Mouse (Mus musculus) G1E-ER4 (cell line): ENCODE data around the gene Il25. TPM values are rescaled to one million over a fixed set of nuclear protein-coding genes. Genes with fewer than 3 reads are reported as not detected.

ENCODE experiments used
- GATA1 ChIP-seq: IDR thresholded peaks from one replicate; pipeline ENCODE4 v1.8.0; 2012; ENCODE audit warnings: low read length, inconsistent platforms
- polyA plus RNA-seq: library from polyadenylated mRNA; stranded (reverse); fragments of >175 nt; gene quantifications from 2 replicates; pipeline ENCODE4 v1.2.3, GENCODE M21; 2012

The Il25 gene
- polyA plus RNA-seq, 1 experiment: not detected

DNA sequence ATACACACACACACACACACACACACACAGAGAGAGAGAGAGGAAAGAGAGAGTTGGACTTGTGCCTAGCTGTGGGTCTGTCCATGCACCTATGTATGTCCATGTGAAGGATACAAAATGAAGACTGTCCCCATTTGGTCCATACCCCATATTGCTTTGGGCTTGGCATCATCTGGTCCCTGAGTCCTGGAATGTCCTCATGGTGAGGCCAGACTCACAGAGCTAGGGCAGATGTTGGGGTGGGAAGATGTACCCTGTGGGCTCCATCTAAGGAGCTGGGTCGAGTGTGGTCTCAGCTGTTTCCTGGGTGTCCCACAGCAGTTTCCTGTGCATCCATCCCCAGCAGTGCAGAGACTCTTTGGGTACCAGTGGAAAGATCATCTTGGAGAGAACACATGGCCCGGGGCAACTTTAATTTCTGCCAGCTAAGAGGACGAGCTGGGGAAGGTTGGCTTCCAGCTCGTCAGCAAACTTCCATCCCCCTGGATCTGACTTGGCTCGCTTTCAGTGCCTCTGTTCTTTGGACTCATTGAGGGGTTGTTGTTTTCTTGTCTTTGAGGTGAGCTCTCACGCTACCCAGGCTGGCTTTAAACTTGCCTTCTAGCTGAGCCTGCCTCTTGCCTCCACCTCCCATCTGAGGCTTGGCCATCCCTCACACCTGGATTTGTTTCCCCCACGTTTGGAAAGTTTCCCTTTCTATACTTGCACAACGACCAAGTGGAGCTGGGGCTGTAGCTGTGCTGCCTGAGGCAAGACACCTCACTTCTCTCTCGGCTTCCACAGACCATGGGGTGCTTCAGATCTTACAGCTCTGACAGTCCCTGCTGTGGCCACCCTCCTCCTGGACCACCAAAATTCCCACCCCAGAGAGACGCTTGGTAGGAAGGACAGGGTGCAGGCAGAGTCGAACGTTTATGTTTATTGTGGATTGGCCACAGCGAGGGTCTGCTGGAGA lies 8.8 kb downstream of the Il25 start:
- no peak for TF ChIP-seq GATA1

DNA sequence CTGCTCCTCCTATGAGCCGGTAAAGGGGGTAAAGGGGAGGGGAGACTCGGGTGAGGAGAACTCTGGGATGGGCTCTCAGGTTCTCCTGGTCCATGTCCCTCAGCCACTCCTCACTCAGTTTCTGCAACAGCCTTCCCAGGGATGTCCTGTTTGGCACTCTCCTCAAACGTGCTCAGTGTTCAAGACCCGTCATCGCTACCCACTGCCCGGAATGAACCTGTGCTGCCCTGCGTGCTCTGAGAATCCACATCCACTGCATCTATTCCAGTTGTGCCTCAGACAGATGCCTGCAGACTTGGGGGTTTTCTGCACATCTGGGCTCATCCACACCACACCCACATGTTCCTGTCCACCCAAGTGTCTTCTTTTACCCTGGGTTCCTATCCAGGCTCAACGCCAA lies 10.0 kb downstream of the Il25 start:
- no peak for TF ChIP-seq GATA1

DNA sequence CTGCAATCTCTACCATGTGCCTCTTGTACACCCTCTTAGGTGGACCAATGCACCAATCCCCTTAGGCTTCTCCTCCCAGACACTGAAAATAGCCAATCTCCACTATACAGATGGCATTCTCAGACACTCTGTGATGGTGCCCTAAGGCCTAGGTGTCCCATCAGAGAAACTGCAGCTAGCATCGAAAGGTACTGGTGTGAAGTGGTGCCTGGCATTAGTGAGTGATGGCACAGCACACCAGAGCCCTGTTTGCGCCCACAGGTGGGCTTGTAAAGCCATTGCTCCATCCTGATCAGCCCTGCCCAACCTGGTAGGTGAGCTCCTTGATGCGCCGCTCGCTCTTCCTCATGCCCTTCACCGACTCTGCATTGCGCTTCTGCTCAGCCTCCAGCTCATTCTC lies 11.5 kb downstream of the Il25 start:
- TF ChIP-seq GATA1: no peak

DNA sequence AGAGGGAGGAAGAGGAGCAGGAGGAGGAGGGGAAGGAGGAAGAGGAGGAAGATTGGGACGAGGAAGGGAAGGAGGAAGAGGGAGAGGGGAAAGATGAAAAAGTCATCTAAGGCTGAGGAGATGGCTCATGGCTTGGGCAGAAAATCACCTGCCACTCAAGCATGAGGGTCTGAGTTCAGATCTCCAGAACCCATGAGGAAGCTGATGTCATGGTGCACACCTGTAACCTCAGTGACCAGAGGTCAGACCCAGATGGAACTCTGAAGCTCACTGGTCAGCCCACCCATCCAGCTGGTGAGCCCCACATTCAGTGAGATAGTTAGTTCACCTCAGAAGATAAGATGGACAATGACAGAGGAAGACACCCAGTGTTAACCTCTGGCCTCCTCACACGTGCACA lies 12.4 kb downstream of the Il25 start:
- TF ChIP-seq GATA1: no peak

DNA sequence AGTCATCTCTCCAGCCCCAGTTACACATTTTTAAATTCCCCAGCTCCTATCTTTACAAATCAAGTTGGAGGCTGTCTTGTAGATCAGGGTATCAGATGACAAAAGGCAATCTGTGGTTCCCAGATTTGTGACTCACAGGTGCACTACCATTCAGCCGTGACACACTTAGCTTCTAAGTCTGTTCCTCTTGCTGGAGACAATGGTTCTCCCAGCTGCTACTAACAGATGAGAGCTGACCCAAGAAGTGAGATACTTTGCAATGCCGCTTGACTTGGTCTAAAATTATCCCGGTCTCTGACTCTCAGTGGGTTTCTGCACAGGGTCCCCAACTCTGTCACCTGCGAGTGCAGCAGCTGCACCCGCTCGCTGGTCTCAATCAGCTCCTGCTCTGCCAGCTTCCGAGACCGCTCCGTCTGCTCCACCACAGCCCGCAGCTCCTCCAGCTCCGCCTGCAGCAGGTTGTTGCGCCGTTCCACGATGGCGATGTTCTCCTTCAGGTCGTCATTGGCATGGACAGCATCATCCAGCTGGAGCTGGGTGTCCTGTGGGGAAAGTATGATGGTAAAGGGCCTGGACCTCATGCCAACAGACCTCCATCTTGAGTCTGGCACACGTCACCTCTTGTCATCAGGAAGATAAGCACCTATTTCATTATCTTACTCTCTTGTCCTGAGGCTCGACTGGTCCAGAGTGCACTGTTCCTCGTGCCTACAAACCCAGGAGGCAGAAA lies 13.6 kb downstream of the Il25 start:
- no peak for TF ChIP-seq GATA1

DNA sequence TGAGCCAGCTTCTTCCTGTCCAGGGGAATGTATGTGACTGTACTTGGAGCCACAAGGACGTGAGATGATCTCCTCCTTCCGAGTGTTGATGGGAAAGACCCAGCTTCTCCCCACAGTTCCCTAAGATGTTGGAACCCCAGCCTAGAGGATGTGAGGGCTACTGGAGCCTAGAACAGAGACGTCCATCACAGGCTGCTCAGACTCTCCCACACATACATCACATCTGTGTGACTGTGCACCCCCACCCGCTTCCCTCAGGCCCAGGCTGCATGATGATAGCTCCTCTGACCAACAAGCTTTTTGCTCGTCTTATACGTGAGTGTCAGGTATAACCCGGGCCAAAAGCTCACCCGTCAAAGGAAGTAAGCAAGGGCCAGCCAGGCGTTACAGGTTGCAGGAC lies 16.3 kb downstream of the Il25 start:
- no peak for TF ChIP-seq GATA1

DNA sequence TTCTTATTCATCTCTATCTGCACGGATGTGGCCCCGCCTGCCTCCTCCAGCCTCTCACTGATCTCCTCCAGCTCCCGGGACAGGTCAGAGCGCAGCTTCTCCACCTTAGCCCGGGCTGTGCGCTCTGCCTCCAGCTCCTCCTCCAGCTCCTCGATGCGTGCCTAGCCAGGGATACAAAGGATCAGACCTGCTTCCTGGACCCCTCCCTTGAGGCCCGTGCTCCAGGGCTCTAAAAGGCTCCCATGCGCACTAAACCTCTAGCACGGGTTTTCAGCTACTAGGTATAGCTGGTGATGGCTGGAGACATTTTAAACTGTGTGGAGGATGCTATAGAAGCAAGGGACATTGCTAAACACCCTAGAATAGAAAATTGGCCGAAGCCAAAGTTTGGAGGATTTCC lies 18.0 kb downstream of the Il25 start:
- TF ChIP-seq GATA1: no peak

DNA sequence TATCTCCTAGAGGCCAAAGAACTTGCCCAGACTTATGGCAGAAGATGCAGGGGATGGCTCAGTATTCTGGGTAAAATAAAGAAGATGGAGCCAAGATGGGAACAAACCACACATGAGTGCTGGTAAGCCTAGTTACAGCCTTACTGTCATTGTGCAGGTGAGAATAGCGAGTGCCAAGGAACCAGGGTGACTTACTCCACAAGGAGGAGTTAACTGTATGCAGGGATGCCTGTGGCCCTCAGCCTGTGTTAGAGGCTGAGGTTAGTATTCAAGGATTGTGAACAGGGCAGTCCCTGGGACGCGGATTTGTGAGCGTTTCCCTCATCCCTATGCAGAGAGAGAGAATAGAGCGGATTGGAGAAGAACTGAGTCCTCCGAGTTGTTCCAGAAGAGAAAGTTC lies 19.1 kb downstream of the Il25 start:
- TF ChIP-seq GATA1: no peak

DNA sequence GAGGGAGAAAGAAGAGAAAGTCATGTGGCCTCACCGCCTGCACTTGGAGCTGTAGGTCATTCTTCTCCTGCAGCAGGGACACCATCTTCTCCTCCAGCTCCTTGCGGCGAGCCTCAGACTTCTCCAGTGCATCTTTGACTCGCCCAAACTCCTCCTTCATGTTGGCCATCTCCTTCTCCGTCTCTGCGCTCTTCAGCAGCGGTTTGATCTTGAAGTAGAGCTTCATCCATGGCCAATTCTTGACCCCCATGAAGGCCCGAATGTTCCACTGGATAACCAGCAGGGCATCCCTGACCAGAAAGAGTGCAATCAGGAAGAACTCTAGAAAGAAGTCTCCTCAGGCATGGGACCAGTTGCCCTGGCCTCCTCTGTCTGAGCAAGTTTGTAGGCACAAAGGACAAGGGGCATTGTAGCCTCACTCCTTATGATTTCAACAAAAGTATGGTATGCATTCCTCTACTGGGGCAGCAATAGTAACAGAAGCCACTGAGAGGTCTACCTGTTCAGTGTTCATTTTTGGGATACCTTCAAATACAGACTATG lies 21.2 kb downstream of the Il25 start:
- no peak for TF ChIP-seq GATA1

DNA sequence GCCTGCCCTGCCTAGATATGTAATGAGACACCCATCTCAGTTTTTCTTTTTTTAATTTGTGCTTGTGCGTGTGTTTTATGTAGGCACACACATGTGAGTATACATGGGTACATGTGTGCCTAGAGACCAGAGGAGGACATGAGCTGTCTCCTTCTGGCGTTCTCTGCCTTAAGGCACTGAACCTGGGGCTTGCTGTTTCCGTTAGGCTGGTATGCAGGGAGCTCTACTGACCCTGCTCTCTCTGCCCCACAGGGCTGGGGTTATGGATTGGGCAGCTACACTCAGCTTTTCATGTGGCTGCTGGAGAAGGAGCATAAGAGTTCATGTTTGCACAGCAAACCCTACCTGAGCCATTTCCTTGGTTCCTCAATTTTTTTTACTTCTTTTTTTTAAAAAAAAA lies 22.0 kb downstream of the Il25 start:
- no peak for TF ChIP-seq GATA1

DNA sequence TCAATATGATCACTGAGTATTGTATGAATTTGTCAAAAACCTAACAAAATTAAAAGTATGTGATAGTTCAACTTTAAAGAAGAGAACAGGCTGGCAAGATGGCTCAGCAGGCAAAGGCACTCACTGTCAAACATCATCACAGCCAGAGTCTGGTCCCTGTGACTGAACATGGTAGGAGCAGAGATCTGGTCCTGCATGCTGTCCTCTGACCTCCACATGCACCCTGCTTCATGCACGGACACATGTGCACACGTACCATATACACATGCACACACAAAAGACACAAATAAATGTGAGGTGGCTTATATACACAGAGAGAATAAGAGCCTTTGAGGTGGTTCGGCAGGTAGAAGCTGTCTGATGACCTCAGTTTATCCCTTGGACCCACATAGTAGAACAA lies 23.0 kb downstream of the Il25 start:
- no peak for TF ChIP-seq GATA1

DNA sequence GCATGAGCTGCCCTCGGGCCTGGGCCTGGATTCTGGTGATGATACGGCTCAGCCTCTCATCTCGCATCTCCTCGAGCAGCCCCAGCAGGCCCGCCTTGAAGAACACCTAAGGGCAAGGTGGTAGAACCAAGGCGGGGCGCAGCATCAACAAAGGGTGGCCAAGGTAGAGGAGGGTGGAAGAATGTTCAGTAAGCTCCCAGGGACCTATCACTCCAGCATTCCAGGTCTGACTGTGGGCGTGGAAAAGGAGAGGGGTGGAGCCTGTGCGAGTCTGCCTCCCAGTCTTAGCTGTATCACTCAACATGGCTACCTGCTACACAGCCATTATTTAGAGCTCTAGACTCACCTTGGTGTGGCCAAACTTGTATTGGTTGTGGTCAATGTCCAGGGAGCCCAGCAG lies 24.0 kb downstream of the Il25 start:
- no peak for TF ChIP-seq GATA1

DNA sequence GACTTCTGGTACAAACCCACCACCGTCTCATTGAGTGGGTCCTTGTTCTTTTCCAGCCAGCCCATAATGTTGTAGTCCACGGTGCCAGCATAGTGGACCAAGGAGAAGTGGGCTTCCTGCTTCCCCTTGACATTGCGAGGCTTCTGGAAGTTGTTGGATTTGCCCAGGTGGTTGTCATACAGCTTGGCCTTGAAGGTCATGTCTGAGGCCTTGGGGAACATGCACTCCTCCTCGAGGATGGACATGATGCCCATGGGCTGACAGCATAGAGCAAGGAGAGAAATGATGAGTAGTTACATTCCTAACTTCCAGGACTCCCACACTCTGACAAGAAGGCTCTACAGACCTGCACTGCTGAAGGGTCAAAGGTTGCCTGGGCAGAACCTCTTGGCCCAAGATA lies 26.0 kb downstream of the Il25 start:
- no peak for TF ChIP-seq GATA1

DNA sequence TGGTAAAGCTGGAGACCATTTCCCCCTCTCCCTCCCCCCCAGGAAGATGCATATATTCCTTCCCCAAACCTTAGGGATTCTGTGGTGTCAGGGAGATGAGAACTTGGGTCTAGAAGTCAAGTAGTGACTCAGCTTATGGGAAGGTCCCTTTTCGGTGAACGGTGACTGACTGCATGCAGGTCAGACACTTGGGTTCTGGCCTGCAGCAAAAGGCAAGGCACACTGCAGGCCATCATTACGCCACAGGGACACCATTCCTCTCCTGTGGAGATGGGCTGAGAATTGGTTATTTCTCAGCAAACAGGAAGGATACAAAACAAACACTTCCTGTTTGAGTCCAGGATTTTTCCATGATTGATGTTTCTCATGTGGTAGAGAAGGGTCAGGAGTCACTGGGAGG lies 26.7 kb downstream of the Il25 start:
- TF ChIP-seq GATA1: no peak

DNA sequence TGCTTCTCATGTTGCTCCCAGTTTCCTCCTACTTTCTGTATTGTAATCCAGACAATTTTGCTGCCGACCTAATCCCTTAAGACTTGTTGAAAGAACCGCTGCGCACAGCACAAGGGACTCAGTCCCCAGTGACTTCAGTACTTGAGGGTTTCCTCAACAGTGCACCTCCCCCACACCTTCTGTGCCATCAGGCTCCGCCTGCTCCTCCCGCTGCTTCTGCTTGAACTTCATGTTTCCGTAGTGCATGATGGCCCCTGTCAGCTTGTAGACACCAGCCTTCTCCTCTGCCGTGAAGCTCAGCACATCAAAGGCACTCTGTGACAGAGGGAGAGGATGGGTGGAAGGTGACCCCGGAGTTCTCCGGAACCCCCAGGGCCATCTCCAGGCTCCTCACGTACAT lies 28.3 kb downstream of the Il25 start:
- TF ChIP-seq GATA1: no peak

DNA sequence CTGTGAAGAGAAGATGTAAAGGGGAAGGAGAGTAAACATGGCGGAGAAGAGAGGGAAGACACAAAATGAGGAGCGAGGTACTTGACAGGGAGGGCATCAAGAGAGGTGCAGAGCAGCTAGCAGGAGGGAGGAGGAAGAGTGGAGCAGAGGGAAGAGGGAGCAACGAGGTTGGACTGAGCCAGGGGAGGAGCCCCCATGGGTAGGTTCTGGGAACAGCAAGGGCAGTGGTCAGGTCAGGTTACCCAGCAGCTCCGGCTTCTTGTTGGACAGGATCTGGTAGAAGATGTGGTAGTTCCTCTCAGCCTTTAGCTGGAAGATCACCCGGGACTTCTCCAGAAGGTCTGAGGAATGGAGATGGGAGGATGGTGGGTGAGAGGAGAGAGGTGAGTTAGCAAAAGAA lies 29.0 kb downstream of the Il25 start:
- no peak for TF ChIP-seq GATA1
